Mouse (Mus musculus) cerebral cortex, adult 2 months (tissue): ENCODE data around the gene Spata20.

Experiments
- WGBS: fragments of 180-500 bp; shearing (Covaris S2); methylation state at CpG from one replicate; pipeline ENCODE4 v1.1.7; 2018; 5-methylcytosine and 5-hydroxymethylcytosine counted together

Spata20 gene

GRCm38 (mm10) chr11:94451091-94451773, 34.7 kb downstream of the Spata20 start:
- WGBS: 78% methylated on average over 12 of the region's 12 CpGs

- whole genome bisulfite sequencing: 62% methylated on average over 5 of the region's 5 CpGs
Observed at GRCm38 (mm10) chr11:94449886-94450285, 36.1 kb downstream of the Spata20 start.

- 62% methylated on average over 8 of the region's 8 CpGs for WGBS
Observed at GRCm38 (mm10) chr11:94449239-94449638, 36.7 kb downstream of the Spata20 start.

DNA sequence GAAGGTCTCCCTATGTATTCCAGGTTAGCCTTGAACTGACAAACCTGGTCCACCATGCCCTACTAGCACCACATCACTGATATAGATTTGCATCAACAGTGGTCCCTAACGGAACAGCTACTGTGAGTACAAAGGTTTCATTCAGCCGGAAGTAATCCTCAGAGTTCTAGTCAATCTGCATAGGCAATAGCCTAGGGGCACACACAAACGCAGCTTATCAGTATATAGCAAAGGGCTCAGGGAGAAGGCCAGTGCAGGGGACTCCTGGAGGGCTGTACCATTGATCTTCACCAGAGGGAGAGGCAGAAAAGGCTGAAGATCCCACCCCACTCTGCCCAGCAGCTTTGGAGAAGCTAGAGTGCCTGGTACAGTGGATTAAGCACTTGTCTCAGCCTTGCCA, 39.0 kb downstream of the Spata20 start:
- 63% methylated on average over 3 of the region's 3 CpGs for WGBS

DNA sequence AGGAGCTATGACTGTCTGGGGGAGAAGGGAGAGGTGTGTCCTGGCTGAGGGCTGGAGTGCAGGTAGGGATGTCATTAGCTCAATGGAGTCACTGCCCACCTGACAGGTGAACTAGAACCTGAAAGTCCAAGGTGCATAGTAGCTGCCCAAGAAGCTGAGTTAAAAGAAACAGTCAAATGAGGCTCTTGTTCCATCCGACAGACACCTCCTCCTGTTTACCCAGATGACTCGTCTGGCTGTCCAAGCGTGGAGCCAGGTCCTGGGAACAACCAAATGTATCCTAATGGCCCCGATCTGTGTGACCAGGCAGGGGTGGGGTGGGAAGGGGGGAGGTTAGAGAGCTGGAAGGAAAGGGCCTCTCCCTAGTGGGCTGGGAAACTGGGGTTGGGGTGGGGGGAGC, 40.7 kb downstream of the Spata20 start:
- WGBS: 60% methylated on average over 4 of the region's 4 CpGs

GRCm38 (mm10) chr11:94444829-94445228, 41.1 kb downstream of the Spata20 start:
- 69% methylated on average over 5 of the region's 5 CpGs for WGBS

DNA sequence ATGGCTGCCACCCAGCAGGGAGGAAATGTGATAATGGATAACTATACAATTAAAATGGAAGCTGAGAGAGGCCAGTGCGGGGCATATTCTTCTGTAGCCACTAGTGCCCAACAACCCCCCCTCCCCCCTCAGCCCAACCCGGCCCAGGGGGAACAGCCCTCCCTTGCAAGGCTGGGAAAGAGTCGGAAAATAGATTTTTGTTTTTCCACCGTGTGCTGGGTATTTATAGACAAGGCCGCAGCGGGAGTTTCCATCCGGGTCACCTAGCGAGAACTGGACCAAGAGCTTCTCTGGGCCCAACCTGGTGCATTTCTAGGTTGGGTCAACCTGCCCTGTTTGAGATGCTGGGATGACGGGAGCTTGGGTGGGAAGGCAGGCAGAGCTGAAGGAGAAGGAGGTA, 44.2 kb downstream of the Spata20 start:
- WGBS: 68% methylated on average over 9 of the region's 9 CpGs

DNA sequence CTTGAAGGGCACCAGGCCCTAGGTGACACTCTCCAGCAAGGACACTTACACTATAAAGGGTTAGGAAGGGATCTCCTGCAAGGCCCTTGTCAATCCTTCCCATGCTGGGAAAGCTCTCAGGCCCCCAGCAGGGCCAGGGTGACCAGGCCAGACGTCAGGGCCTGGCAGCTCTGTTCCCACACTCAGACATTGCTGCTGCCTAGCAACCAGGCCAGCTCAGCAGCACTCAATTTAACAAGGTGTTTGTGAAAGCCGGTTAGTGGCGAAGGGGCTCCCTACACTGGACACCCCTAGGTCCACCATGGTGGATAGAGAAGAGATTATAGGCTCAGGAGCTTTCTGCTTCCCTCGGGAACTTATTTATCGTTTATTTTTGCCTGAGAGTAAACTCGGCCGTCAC, 44.9 kb downstream of the Spata20 start:
- WGBS: 61% methylated on average over 7 of the region's 7 CpGs

DNA sequence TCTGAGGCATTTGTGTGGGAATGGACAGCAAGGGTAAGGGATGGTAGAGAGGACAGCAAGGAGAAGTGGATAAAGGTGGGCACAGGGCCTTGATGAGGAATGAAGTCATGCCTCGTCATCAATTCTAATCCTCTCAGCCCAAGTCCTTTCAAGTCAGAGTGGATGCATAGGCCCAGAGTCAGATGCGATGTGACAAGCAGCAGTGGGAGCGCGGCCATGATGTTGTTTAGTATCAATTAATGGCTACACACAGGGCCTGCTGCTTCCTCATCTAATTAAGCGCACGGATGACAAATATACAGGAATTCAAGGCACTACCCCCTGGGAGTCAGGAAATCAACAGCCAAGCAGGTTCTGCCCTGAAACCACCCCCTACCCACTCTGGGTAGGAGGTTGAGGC, 45.6 kb downstream of the Spata20 start:
- WGBS: 89% methylated on average over 6 of the region's 6 CpGs

GRCm38 (mm10) chr11:94429011-94429651, 56.8 kb downstream of the Spata20 start:
- WGBS: 50% methylated on average over 9 of the region's 9 CpGs
